Mouse (Mus musculus): ENCODE measurements around the gene Nyap1.
"Not testable (repeated sequence)": the region's sequence is repeated elsewhere in the genome, so short reads cannot be mapped to it uniquely, and the experiment has no call there.

Gene Nyap1

GRCm38 (mm10) chr5:137770709-137771108, 29.3 kb upstream of the Nyap1 start:
- CTCF ChIA-PET, result interaction anchor here (0.6 to 1.1 kb wide), 4 partner anchors 22 to 184 kb away, joined by 3 to 13 read pairs (median 4); no protein-coding TSS in a partner anchor

- CTCF ChIA-PET, result no interaction called here
Observed at GRCm38 (mm10) chr5:137768475-137768874, 27.1 kb upstream of the Nyap1 start.

- CTCF ChIA-PET, result interaction anchor here (1.3 kb wide), 1 partner anchor 119 kb away, joined by 14 read pairs; no protein-coding TSS in a partner anchor
Observed at GRCm38 (mm10) chr5:137766270-137766669, 24.9 kb upstream of the Nyap1 start.

GRCm38 (mm10) chr5:137764609-137765340, 23.4 kb upstream of the Nyap1 start:
- CTCF ChIA-PET, result interaction anchor here (0.8 kb wide), 1 partner anchor 82 kb away, joined by 3 read pairs; no protein-coding TSS in a partner anchor

GRCm38 (mm10) chr5:137759971-137760412, 18.6 kb upstream of the Nyap1 start:
- CTCF ChIA-PET, result interaction anchor here (0.8 kb wide), 1 partner anchor 108 kb away, joined by 4 read pairs; no protein-coding TSS in a partner anchor

GRCm38 (mm10) chr5:137758921-137759534, 17.6 kb upstream of the Nyap1 start:
- CTCF ChIA-PET, result interaction anchor here (0.6 to 1.4 kb wide), 8 partner anchors 10 to 1438 kb away, joined by 3 to 11 read pairs (median 4); partner anchors contain the start of gene Agfg2

- CTCF ChIA-PET, result interaction anchor here (0.6 to 1.4 kb wide), 3 partner anchors 12 to 106 kb away, joined by 3 to 5 read pairs (median 3); no protein-coding TSS in a partner anchor
Observed at GRCm38 (mm10) chr5:137757887-137758286, 16.5 kb upstream of the Nyap1 start.

GRCm38 (mm10) chr5:137756882-137757661, 15.7 kb upstream of the Nyap1 start:
- CTCF ChIA-PET, result interaction anchor here (0.6 to 1.4 kb wide), 4 partner anchors 10 to 105 kb away, joined by 3 to 5 read pairs (median 4); no protein-coding TSS in a partner anchor

GRCm38 (mm10) chr5:137756106-137756505, 14.7 kb upstream of the Nyap1 start:
- CTCF ChIA-PET, result interaction anchor here (1.4 kb wide), 1 partner anchor 9 kb away, joined by 5 read pairs; no protein-coding TSS in a partner anchor

- CTCF ChIA-PET, result interaction anchor here (0.7 kb wide), 2 partner anchors 9 to 34 kb away, joined by 3 to 8 read pairs; no protein-coding TSS in a partner anchor
Observed at GRCm38 (mm10) chr5:137755425-137755824, 14.0 kb upstream of the Nyap1 start.

- CTCF ChIA-PET, result interaction anchor here (0.6 kb wide), 1 partner anchor 61 kb away, joined by 4 read pairs; no protein-coding TSS in a partner anchor
Observed at GRCm38 (mm10) chr5:137753111-137753832, 11.9 kb upstream of the Nyap1 start.

- CTCF ChIA-PET, result no interaction called here
Observed at GRCm38 (mm10) chr5:137751988-137752387, 10.6 kb upstream of the Nyap1 start.

GRCm38 (mm10) chr5:137751221-137751887, 9.9 kb upstream of the Nyap1 start:
- CTCF ChIA-PET, result interaction anchor here (0.5 kb wide), 1 partner anchor 26 kb away, joined by 9 read pairs; no protein-coding TSS in a partner anchor

- CTCF ChIA-PET, result not testable (repeated sequence)
Observed at GRCm38 (mm10) chr5:137750212-137750611, 8.8 kb upstream of the Nyap1 start.

- CTCF ChIA-PET, result interaction anchor here (0.6 to 1.7 kb wide), 5 partner anchors 9 to 1659 kb away, joined by 3 to 11 read pairs (median 4); no protein-coding TSS in a partner anchor
Observed at GRCm38 (mm10) chr5:137749196-137749836, 7.9 kb upstream of the Nyap1 start.

- CTCF ChIA-PET, result interaction anchor here (0.7 to 1.7 kb wide), 8 partner anchors 9 to 103 kb away, joined by 3 to 15 read pairs (median 4); partner anchors contain the start of gene Agfg2
Observed at GRCm38 (mm10) chr5:137748130-137748770, 6.8 kb upstream of the Nyap1 start.

- CTCF ChIA-PET, result interaction anchor here (1.0 to 2.0 kb wide), 5 partner anchors 8 to 96 kb away, joined by 3 to 5 read pairs (median 3); partner anchors contain the start of gene Agfg2
Observed at GRCm38 (mm10) chr5:137747326-137747961, 6.0 kb upstream of the Nyap1 start.

GRCm38 (mm10) chr5:137746851-137747325, 5.5 kb upstream of the Nyap1 start:
- CTCF ChIA-PET, result interaction anchor here (0.7 to 2.0 kb wide), 5 partner anchors 8 to 95 kb away, joined by 3 to 5 read pairs (median 3); no protein-coding TSS in a partner anchor
